Mouse (Mus musculus) embryonic fibroblast, embryonic 13.5 days (primary cell): ENCODE measurements around the gene Pik3r2.

ENCODE experiments used
- CTCF ChIP-seq: IDR thresholded peaks from 2 replicates; pipeline ENCODE4 v1.5.1; 2011; ENCODE audit warnings: mild to moderate bottlenecking, control low read depth, low read length, moderate library complexity, borderline replicate concordance; ENCODE audit not compliant: insufficient read depth
- POLR2A ChIP-seq: IDR thresholded peaks from 2 replicates; pipeline ENCODE4 v1.6.1; 2011; ENCODE audit warnings: low read depth, mild to moderate bottlenecking, control low read depth, low read length, moderate library complexity

- no peak for TF ChIP-seq CTCF
- no peak for TF ChIP-seq POLR2A
Measured at GRCm38 (mm10) chr8:70812885-70813284, 36.4 kb upstream of the Pik3r2 start.
